Mouse (Mus musculus): ENCODE data around the gene Samd4. TPM values are rescaled to one million over a fixed set of nuclear protein-coding genes. Genes with fewer than 3 reads are reported as not detected.

Gene Samd4
- total RNA-seq, 2 experiments from 2014 or later, result 0.45 to 3.8 TPM

DNA sequence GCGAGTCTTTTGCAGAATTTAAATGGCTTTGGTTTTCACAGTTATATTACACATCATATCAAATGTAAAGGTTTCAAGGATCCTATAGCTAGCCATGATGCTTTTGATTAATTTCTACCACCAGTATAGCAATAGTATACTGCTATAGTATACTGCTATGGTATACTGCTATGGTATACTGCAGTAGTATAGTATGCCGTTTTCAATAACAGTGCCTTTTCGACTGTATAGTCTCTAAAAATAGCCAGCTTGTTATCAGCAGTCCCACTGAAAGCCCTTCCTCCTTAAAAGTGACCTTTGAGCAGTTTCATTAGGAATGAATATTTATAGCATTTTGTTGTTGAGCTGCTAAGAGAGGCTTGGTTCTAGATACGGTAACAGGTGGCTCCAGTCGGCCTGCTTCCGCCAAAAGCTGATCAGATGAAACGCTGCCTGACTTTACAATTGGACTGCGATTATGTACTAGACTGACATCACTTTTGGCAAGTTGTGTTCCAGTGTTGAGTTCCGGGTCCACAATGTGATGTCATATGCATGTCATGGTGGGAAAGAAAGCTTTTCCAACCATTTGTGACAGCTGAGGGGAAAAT, 19.9 kb downstream of the Samd4 start:
- ATAC-seq (replicated peaks; ENCODE audit: low FRiP score, poor library complexity, severe bottlenecking), result no peak

DNA sequence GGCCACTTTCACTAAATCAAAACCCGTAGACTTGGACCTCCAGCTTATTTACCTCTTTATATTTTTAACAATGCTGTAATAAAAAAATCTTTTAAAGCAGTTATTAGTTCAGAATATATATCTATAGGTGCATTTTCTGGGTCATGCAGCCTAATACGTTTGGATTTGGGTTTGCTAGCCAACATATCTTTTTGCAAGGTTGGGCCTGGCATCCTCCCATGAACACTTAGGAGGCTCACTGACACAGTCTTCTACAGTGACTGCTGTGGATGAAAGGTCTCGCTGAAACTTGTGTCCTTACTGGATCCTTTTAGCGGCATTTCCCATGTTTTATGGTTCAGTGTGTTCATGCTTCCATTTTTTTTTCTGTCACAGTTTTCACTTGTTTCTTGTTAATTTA, 21.6 kb downstream of the Samd4 start:
- no peak for ATAC-seq (replicated peaks; ENCODE audit: low FRiP score, poor library complexity, severe bottlenecking)

DNA sequence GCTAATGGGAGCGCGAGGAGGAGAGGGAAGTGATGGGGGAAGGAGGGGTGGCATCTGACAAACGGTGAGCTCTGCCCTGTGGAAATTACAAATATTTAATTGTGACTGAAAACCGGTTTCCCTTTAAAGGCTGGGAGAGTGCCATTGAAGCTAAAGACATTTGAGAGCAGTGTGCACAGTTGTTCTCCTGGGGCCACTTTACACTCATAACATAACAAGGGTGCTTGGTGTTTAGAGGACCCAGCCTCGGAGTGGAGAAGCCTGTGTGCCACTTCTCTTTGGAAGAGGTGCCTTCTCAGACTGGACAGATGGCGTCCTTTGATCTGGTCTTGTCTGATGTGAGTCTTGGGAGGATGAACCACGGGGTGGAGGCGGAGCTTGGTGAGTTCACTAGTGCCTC, 26.2 kb downstream of the Samd4 start:
- no peak for ATAC-seq (replicated peaks; ENCODE audit: low FRiP score, poor library complexity, severe bottlenecking)

DNA sequence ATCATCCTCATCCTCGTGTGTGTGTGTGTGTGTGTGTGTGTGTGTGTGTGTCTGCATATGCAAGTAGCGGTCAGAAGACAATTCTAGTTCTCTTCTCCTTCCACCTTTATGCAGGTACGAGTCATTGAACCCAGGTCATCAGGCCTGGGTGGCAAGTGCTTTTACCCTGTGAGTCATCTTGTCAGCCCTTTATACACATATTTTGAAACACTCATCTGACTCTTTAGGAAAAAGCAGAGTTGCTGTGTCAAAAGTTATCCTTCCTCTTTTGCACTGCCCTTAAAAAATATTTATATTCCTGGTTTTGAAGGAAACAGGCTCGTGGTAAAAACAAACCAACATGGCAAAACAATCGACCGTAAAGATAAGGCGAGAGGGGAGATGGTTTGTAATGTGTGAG, 29.8 kb downstream of the Samd4 start:
- ATAC-seq (replicated peaks; ENCODE audit: low FRiP score, poor library complexity, severe bottlenecking), result no peak

DNA sequence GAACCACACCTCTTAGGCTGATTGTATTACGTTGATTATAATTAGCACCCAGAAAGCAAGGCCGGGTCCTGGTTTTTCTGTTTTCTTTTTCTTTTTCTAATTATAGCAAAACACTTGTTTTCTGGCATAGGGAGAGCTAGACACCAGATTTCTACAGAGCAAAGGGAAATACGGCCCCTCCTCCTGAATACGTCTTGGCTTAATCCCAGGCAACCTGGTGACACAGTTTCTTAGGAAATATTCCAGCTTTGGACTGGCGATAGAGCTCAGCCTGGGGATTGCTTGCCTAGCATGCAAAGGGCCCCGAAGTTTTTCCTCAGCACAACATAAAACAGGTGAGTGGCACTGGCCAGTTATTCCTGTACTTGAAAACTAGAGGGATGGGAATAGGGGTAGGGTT, 31.7 kb downstream of the Samd4 start:
- ATAC-seq (replicated peaks; ENCODE audit: low FRiP score, poor library complexity, severe bottlenecking), result no peak

DNA sequence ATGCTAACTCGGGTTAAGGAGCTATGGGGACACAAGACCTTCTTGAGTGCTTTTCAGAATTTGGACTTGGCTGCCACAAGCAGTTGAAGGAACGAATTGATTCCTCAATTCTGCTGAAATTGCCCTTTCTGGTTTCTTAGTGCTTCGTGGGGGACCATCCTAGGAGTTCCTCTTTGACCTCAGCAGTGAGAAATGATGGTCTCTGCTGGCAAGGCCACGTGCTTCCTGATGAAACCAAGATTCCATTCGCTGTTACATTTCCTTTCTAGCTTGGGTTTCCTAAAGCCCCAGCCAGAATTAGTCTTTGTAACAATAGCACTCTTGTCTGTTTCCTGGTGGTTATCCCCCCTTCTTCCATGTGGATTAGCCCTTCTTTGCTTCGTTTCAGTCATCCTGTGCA, 32.9 kb downstream of the Samd4 start:
- no peak for ATAC-seq (replicated peaks; ENCODE audit: low FRiP score, poor library complexity, severe bottlenecking)

DNA sequence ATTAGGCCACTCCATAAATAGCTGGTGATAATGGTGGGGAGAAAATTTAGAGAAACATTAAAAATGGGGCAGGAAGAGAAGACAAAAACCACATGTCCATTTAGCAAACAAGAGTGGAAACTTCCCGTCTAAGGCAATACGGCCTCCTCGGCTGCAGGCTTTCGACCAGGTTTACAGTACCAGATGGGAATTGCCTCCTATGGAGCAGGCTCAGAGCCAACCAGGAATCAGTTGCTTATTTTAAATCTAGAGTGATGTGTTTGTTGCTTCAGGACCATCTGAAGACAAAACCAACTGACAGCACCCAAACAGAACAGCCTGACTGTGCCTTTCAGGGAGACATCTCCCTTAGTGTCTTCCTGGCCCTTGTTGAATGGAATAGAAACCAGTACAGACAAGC, 33.9 kb downstream of the Samd4 start:
- ATAC-seq (replicated peaks; ENCODE audit: low FRiP score, poor library complexity, severe bottlenecking), result no peak

DNA sequence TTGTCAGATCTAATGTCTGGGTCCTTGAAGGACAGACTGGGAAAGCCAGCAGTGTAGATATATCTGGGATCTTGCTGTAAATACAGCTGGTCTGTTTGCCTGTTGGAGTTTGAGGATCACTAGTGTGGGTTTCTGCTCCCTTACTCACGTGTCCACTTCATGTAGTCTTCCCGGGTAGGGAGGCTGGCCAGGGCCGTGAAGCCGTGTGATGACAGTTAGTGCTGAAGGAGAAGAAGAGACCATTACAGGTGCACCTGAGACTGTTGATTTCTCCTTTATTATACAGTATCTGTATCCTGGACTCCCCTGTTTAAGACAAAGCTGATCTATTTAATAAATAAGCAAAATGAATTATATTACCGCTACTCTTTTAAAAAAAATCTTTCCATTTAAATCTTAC, 34.5 kb downstream of the Samd4 start:
- ATAC-seq (replicated peaks; ENCODE audit: low FRiP score, poor library complexity, severe bottlenecking), result no peak

DNA sequence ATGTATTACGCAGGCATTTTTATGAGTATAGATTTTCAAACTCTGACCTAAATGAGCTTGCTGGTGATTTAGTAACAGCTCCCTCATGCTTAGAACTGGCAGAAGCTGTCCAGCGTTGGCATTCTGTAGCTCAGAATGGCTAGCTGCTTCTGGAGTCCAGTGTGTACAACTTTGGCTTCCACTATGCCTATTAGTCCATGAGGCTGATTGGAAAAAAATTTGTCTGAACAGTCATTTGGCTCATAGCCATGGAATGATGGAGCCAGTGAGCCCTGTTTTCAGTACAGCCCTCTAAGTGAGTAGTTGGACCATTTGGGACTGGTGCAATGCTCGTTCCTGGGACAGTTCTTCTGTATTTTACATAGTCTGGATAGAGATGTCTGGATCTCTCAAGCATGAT, 34.9 kb downstream of the Samd4 start:
- no peak for ATAC-seq (replicated peaks; ENCODE audit: low FRiP score, poor library complexity, severe bottlenecking)

DNA sequence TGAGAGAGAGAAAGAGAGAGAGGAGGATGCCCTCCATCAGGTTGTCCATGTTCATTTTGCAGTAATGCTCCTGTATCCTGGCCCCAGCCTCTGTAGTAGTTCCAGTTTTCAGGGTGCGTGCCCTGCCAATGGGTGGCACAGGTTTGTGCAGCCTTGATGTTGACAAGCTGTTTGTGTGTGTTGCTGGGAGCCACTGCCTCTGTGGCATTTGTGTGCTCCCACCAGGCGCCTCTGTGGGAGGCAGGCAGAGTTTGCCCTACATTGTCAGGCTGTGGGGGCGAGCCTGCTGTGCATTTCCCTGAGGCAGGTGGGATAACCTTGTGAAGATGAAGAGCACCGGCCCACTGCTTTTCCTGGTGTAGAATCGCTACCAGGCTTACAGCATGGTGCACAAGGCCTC, 37.8 kb downstream of the Samd4 start:
- ATAC-seq (replicated peaks; ENCODE audit: low FRiP score, poor library complexity, severe bottlenecking), result no peak

DNA sequence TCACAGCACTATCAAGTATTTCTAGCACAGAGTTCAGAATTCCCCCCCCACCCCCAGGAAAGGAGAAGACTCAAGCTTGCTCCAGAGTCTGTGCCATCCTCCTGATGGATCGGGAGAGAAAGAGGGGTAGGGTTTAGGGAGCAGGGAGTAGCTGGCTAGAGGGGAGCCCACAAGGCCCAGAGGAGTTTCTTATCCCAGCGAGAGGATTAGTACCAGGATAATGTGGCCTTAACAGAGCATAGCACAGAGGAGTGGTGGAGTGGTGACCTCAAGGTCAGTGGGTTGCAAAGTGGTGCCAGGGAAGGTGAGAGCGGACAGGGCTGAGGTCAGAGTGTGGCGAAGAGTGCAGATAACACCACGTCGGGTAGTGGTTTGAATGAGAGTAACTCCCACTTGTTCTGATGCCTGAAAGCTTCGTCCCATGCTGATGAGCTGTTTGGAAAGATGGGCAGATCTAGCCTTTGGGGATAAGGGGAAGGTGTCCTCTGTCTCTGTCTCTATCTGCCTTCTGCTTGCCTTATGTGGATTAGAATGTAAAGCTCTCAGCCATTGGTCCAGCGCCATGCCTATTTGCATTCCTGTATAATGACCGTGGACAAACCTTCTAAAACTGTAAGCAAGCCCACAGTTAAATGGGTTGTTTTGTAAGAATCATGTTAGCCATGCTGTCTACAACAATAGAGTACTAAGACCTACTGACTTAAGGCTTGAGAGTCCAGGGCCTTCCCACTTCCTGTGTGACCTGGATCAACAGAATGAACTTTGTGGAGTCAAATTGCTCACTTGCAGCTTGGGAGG, 38.7 kb downstream of the Samd4 start:
- ATAC-seq (replicated peaks; ENCODE audit: low FRiP score, poor library complexity, severe bottlenecking), result no peak

DNA sequence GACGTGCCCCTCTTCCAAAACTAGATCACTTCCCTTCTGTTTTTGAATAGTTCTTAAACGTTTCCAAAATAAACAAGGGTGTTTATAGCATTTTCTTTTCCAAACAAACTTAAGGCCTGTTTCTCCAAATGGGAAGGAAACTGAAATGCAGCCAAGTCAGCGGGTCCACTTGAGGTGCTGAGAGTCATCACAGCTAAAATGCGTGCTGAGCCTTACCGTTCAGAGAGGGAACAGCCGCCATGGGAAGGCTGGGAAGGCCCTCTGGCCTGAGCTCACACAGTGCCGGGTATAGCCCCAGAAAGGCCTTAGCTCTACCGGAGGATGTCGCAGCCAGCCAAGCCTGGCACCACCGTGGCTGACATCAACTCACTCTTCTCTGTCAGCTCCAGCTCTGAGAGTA, 41.3 kb downstream of the Samd4 start:
- ATAC-seq (replicated peaks; ENCODE audit: low FRiP score, poor library complexity, severe bottlenecking), result no peak

DNA sequence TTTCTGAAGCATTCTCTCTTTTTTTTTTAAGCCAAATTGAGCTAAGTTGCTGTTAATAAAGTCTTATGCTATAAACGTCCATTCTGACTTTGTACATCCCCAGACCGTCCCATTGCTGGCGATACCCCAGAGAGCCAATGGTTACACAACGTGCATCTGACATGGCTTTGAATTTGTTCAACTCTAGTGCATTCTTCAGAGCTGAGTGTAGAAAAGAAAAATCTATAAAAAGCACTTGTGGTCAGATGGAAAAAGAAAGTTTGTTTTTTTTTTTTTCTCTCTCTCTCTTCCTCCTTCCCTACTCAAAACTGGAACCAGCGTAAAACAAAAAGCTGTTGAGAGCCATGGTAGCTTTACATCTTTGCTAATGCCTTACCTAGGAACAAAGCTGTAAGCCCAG, 41.8 kb downstream of the Samd4 start:
- ATAC-seq (replicated peaks; ENCODE audit: low FRiP score, poor library complexity, severe bottlenecking), result no peak

DNA sequence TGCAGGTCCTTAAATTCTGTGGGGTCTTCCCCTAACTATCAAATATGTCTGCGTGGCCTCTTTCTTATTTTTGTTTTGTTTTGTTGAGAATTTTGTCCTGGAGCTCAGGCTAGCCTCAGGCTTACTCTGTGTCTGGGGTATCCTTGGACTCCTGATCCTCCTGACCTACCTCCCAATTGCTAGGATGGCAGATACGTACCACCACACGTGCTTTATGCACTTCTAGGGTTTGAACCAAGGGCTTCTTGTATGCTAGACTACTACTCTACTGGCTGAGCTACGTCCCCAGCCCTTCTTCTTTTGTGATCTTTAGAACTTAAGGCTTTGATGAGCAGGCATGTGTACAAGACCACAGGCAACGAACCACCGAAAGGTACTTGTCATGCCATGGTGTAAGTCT, 45.9 kb downstream of the Samd4 start:
- ATAC-seq (replicated peaks; ENCODE audit: low FRiP score, poor library complexity, severe bottlenecking), result no peak

DNA sequence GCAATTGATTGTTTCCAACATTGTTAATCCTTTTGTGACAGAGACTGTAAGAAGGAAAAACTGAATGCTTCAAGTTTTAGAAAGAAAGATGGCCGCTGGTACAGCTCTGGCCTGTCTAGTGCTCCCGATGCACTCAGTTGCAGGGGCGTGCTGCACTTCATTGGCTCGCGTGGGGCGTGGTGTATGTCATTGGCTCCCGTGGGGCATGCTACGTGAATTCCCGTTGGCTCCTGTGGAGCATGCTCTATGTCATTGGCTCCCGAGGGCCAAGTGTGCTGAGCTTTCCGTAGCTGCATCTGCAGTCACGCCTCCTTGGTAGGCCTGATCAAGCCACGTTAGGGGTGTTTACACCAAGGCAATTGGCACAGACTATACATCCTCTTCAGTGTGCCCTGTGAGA, 49.5 kb downstream of the Samd4 start:
- ATAC-seq (replicated peaks; ENCODE audit: low FRiP score, poor library complexity, severe bottlenecking), result no peak

DNA sequence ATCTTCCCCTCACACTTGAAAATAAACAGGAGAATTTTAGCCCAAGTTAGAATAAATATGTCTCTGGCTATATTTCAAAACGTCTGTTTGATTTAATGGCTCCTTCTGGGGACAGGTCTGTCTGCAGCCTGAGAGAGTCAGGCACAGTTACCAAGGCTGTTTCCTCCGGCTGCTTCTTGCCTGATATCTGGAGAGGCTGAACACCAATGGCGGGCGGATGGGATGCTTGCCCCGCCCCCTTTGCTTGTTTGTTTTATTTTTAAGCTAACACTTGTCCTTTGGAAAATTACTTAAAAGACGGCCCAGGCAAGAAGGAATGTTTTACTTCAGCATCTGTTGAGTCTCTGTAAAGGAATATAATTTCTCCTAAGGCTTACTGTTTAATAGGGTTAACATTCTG, 50.1 kb downstream of the Samd4 start:
- ATAC-seq (replicated peaks; ENCODE audit: low FRiP score, poor library complexity, severe bottlenecking), result no peak

DNA sequence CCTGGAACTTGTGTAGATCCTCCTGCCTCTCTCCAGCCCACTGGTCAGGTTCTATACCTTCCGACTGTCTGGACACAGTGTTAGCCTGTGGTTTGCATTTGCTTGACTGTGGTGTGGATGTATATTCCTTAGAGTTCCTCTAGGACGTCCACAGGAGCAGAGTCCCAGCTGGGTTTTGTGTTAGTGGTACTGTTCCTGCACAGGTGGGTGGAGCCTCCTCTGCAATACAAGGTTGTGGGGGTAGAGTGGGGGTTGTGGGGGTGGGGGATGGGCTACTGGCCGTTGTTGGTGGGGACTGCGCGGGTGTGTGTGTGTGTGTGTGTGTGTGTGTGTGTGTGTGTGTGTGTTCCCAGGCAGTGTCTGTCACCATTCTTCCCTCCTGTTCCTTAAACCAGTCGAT, 58.4 kb downstream of the Samd4 start:
- ATAC-seq (replicated peaks; ENCODE audit: low FRiP score, poor library complexity, severe bottlenecking), result no peak

DNA sequence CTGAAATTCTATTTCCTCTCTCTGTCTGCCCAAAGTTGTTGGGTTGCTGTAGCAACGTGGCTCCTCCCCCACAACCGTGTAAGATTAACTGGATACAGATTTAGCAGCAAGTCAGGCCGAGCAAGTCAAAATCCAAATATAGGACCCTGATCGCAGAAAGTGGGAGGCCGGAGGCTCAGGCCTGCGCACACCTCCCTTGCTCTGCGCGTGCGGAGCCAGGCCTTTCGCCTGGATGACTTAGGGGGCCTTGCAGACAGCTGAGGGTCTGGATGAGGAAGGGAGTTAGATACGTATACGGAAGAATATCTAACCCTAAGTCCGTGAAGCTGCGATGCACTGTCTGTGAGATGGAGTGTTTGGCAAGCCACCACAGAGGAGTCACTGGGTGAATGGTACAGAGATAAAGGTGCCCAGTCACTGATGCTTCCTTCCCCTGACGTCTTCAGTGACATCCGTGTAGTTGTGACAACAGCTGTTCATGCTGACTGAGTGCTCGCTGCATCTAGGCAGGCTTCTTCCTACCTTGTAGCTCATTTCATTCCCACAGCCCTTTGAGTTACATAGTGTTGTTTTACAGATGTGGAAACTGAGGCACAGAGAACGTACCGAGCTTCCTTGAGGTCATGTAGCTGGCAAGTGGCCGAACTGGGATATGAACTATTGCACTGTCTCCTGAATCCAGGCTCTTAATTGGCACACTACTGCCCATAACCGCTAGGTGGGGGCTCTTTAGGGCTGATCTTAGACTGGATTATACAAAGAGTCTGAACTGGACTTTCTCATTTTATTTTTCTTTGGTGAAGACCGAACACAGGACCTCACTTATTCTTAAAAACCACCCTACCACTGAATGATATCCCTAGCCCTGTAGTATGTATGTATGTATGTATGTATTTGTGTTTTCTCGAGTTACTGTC, 59.5 kb downstream of the Samd4 start:
- no peak for ATAC-seq (replicated peaks; ENCODE audit: low FRiP score, poor library complexity, severe bottlenecking)

DNA sequence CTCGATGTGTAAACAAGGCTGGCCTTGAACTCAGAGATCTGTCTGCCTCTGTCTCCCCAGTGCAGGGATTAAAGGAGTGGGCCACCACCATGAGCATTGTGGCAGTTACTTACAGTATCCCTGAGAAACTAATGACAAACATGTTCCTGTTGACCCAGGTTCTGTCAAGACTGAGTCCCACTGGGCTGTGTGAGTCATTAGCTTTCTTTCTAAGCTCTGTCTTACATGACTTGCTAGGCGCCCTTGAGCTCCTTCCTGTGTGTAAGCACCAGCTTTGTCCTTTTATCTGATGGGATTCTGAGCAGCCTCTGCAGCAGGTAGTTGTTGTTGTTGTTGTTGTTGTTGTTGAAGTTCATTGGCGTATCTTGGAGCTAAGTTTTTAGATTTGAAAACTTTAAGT, 61.8 kb downstream of the Samd4 start:
- no peak for ATAC-seq (replicated peaks; ENCODE audit: low FRiP score, poor library complexity, severe bottlenecking)

DNA sequence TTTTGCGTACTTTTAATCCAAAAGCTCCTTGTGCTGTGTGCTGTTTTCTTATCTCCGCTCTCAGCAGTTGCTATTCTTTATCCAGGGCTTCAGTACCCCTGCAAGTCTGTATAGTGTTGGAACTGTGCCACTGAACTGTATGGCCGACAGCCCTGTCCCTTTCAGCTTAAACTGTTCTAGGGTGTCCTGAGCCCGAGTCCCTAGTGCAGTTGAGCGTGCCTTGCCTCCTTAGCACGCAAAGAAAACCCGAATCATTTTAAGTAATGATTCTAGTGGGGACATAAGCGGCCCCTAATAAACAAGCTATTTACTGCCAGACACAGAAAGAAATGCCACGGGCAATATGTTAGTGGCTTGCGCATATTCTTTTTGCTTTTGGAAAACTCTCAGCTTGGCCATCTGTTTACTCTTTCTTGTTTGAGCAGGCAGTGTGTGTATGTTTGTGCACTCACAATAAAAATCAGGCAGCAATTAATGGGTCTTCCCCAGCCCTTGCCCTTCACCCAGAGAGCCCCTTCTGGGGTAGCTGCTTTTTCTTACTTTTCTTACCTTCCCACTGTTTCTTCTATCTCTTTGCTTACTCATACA, 63.3 kb downstream of the Samd4 start:
- ATAC-seq (replicated peaks; ENCODE audit: low FRiP score, poor library complexity, severe bottlenecking), result no peak

DNA sequence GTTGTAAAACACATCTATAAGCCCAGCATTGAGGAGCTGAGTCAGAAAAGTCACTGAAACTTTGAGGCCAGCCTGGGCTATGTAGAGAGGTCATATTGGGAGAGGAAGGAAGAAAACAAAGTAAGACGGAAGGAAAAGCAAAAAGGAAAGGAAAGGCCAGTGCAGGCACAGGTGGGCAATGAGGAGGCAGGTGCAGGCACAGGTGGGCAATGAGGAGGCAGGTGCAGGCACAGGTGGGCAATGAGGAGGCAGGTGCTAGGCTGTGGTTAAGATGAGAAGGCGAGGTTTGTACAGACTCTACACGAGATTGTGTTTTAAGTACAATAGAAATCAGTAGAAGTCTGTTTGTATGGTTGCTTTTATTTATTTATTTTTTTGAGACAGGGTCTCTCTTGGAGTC, 65.0 kb downstream of the Samd4 start:
- no peak for ATAC-seq (replicated peaks; ENCODE audit: low FRiP score, poor library complexity, severe bottlenecking)

All from erythroid progenitor cell, adult 5-6 weeks (primary cell).